Mouse (Mus musculus): ENCODE data around the gene Slc4a11.

GRCm38 (mm10) chr2:130658530-130658929 lies 38.8 kb downstream of the Slc4a11 start:
- TF ChIP-seq CTCF (IDR thresholded peaks at IDR 0.05; ENCODE audit: extremely low read depth, insufficient read length, insufficient replicate concordance, low read depth, low read length) (no peak), POLR2A (IDR thresholded peaks at IDR 0.05; ENCODE audit: low read depth, low read length) (no peak)

Data from small intestine, adult 2 months (tissue).